Mouse (Mus musculus): ENCODE results near the gene Gna14.

GRCm38 (mm10) chr19:16441329-16441728, 5.8 kb downstream of the Gna14 start:
- TF ChIP-seq POLR2A (IDR thresholded peaks at IDR 0.05; ENCODE audit: insufficient read depth, low read length) (no peak), CTCF (IDR thresholded peaks at IDR 0.05; ENCODE audit: low read depth, low read length) (no peak)
